Mouse (Mus musculus): ENCODE data around the gene Tbc1d2. TPM values are rescaled to one million over a fixed set of nuclear protein-coding genes. Genes with fewer than 3 reads are reported as not detected.

Tbc1d2 gene
- total and polyA plus RNA-seq, 3 experiments, result 0.64 to 1.7 (median 1.4) TPM

GRCm38 (mm10) chr4:46620330-46620729 is 29.7 kb downstream of the Tbc1d2 start:
- Histone ChIP-seq H3K36me3 (ENCODE audit: control insufficient read depth, insufficient read depth, low read length) (no peaks in the 10 kb centered on the region), H3K4me3 (no peak overlapping the region), H3K79me2 (replicated peaks; ENCODE audit: control insufficient read depth, insufficient read depth, low read length) (no peaks in the 10 kb centered on the region), H3K9ac (ENCODE audit: low read depth, low read length) (no peak overlapping the region), H3K4me1 (ENCODE audit: control insufficient read depth, insufficient read depth, low read length) (no peaks in the 10 kb centered on the region), H3K27me3 (ENCODE audit: control insufficient read depth, insufficient read depth, low read length) (no peaks in the 10 kb centered on the region), H3K27ac (no peak overlapping the region)
- DNase-seq, result no peak
- intact Hi-C loops (cut with DNase I), result no loop called here
- 17% methylated on average over 23 of the region's 23 CpGs for WGBS
- TF ChIP-seq EP300 (IDR thresholded peaks at IDR 0.05; ENCODE audit: insufficient read depth, low read depth, low read length) (no peak), POLR2A (IDR thresholded peaks at IDR 0.05; ENCODE audit: insufficient read depth, low read depth, low read length) (no peak), CTCF (IDR thresholded peaks at IDR 0.05) (peak; percentile 51)

- TF ChIP-seq CTCF (IDR thresholded peaks at IDR 0.05) (peak; percentile 47), POLR2A (IDR thresholded peaks at IDR 0.05; ENCODE audit: insufficient read depth, low read depth, low read length) (no peak)
- no peak overlapping the region for H3K27ac ChIP-seq
- H3K4me3 ChIP-seq, result no peak overlapping the region
- no peaks in the 10 kb centered on the region for H3K4me1 ChIP-seq (ENCODE audit: control insufficient read depth, insufficient read depth, low read length)
- intact Hi-C loops (cut with DNase I), result no loop called here
- H3K9ac ChIP-seq (ENCODE audit: low read depth, low read length), result no peak overlapping the region
- no peaks in the 10 kb centered on the region for H3K36me3 ChIP-seq (ENCODE audit: control insufficient read depth, insufficient read depth, low read length)
- H3K27me3 ChIP-seq (ENCODE audit: control insufficient read depth, insufficient read depth, low read length), result no peaks in the 10 kb centered on the region
- 57% methylated on average over 11 of the region's 11 CpGs for WGBS
- no peak for DNase-seq
- H3K79me2 ChIP-seq (replicated peaks; ENCODE audit: control insufficient read depth, insufficient read depth, low read length), result no peaks in the 10 kb centered on the region
Measured at GRCm38 (mm10) chr4:46618196-46618817, 31.7 kb downstream of the Tbc1d2 start.

- no peak overlapping the region for H3K4me3 ChIP-seq
- H3K79me2 ChIP-seq (replicated peaks; ENCODE audit: control insufficient read depth, insufficient read depth, low read length), result no peaks in the 10 kb centered on the region
- WGBS, result 72% methylated on average over 6 of the region's 6 CpGs
- no peak for DNase-seq
- H3K27ac ChIP-seq, result no peak overlapping the region
- intact Hi-C loops (cut with DNase I), result no loop called here
- no peaks in the 10 kb centered on the region for H3K36me3 ChIP-seq (ENCODE audit: control insufficient read depth, insufficient read depth, low read length)
- no peaks in the 10 kb centered on the region for H3K4me1 ChIP-seq (ENCODE audit: control insufficient read depth, insufficient read depth, low read length)
- no peaks in the 10 kb centered on the region for H3K27me3 ChIP-seq (ENCODE audit: control insufficient read depth, insufficient read depth, low read length)
- TF ChIP-seq EP300 (IDR thresholded peaks at IDR 0.05; ENCODE audit: insufficient read depth, low read depth, low read length), result no peak
- no peak for TF ChIP-seq POLR2A (IDR thresholded peaks at IDR 0.05; ENCODE audit: insufficient read depth, low read depth, low read length)
- TF ChIP-seq CTCF (IDR thresholded peaks at IDR 0.05), result peak; percentile 64
- H3K9ac ChIP-seq (ENCODE audit: low read depth, low read length), result no peak overlapping the region
Measured at GRCm38 (mm10) chr4:46617408-46617807, 32.6 kb downstream of the Tbc1d2 start.

GRCm38 (mm10) chr4:46614641-46615040 is 35.4 kb downstream of the Tbc1d2 start:
- no peak for TF ChIP-seq EP300 (IDR thresholded peaks at IDR 0.05; ENCODE audit: insufficient read depth, low read depth, low read length)
- TF ChIP-seq CTCF (IDR thresholded peaks at IDR 0.05), result no peak
- TF ChIP-seq POLR2A (IDR thresholded peaks at IDR 0.05; ENCODE audit: insufficient read depth, low read depth, low read length), result no peak
- Histone ChIP-seq H3K36me3 (ENCODE audit: control insufficient read depth, insufficient read depth, low read length) (no peaks in the 10 kb centered on the region), H3K4me3 (no peak overlapping the region), H3K79me2 (replicated peaks; ENCODE audit: control insufficient read depth, insufficient read depth, low read length) (no peaks in the 10 kb centered on the region), H3K27me3 (ENCODE audit: control insufficient read depth, insufficient read depth, low read length) (no peaks in the 10 kb centered on the region), H3K9ac (ENCODE audit: low read depth, low read length) (no peak overlapping the region), H3K27ac (no peak overlapping the region), H3K4me1 (ENCODE audit: control insufficient read depth, insufficient read depth, low read length) (no peaks in the 10 kb centered on the region)
- DNase-seq, result no peak
- 80% methylated on average over 9 of the region's 9 CpGs for WGBS
- intact Hi-C loops (cut with DNase I), result loop anchor here (5.0 kb wide), 1 partner anchor 423 kb away; no protein-coding TSS in a partner anchor

- no peaks in the 10 kb centered on the region for H3K27me3 ChIP-seq (ENCODE audit: control insufficient read depth, insufficient read depth, low read length)
- no peak overlapping the region for H3K4me3 ChIP-seq
- 56% methylated on average over 12 of the region's 12 CpGs for WGBS
- DNase-seq, result no peak
- intact Hi-C loops (cut with DNase I), result loop anchor here (5.0 kb wide), 1 partner anchor 424 kb away; no protein-coding TSS in a partner anchor
- no peaks in the 10 kb centered on the region for H3K36me3 ChIP-seq (ENCODE audit: control insufficient read depth, insufficient read depth, low read length)
- no peak overlapping the region for H3K9ac ChIP-seq (ENCODE audit: low read depth, low read length)
- no peaks in the 10 kb centered on the region for H3K79me2 ChIP-seq (replicated peaks; ENCODE audit: control insufficient read depth, insufficient read depth, low read length)
- no peak for TF ChIP-seq CTCF (IDR thresholded peaks at IDR 0.05)
- no peaks in the 10 kb centered on the region for H3K4me1 ChIP-seq (ENCODE audit: control insufficient read depth, insufficient read depth, low read length)
- H3K27ac ChIP-seq, result no peak overlapping the region
Measured at GRCm38 (mm10) chr4:46613618-46614017, 36.4 kb downstream of the Tbc1d2 start.

GRCm38 (mm10) chr4:46611181-46611580 is 38.8 kb downstream of the Tbc1d2 start:
- Histone ChIP-seq H3K27ac (no peak overlapping the region), H3K4me1 (ENCODE audit: control insufficient read depth, insufficient read depth, low read length) (no peaks in the 10 kb centered on the region), H3K9ac (ENCODE audit: low read depth, low read length) (no peak overlapping the region), H3K36me3 (ENCODE audit: control insufficient read depth, insufficient read depth, low read length) (no peaks in the 10 kb centered on the region), H3K27me3 (ENCODE audit: control insufficient read depth, insufficient read depth, low read length) (no peaks in the 10 kb centered on the region; the same call in 1 of the 2 replicates), H3K4me3 (no peak overlapping the region), H3K79me2 (replicated peaks; ENCODE audit: control insufficient read depth, insufficient read depth, low read length) (no peaks in the 10 kb centered on the region)
- TF ChIP-seq POLR2A (IDR thresholded peaks at IDR 0.05; ENCODE audit: insufficient read depth, low read depth, low read length) (no peak), CTCF (IDR thresholded peaks at IDR 0.05) (peak; percentile 98)
- intact Hi-C loops (cut with DNase I), result loop anchor here (1.0 to 5.0 kb wide), 3 partner anchors 46 to 426 kb away; no protein-coding TSS in a partner anchor
- 2% methylated on average over 4 of the region's 4 CpGs for WGBS
- peak; percentile 72 to 84 for DNase-seq
